Mouse (Mus musculus) spleen, embryonic (tissue): ENCODE measurements around the gene Tnfsf10.

Source experiments
- CTCF ChIA-PET: fragments of 350-600 bp; sonication (Branson Sonifier 250); formaldehyde crosslinking; loops from one replicate; lab custom pipeline; 2022; lab: Charles Lee

Tnfsf10 gene

DNA sequence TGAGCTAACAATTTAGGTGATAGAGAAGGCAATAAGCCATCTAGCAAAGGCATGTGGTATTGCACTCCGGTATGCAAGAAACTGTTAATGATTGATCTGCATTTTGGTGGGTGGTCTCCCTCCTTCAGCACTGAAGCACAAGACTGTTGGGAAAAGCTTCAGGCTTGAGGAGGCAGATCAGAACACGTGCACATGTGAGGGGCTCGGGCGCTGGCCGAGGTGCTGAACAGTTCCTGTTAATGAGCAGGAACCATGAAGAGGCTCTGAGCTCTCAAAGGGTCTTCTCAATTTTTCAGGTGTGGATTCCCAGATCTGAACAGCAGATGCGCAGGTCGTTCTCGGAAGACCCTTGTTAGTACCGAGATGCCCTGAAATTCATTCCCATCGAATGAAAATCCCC is 53.3 kb downstream of the Tnfsf10 start:
- CTCF ChIA-PET: no interaction called here

- CTCF ChIA-PET: no interaction called here
These were observed 53.9 kb downstream of the Tnfsf10 start for GRCm38 (mm10) chr3:27370582-27371275.

- CTCF ChIA-PET: no interaction called here
These were observed 54.4 kb downstream of the Tnfsf10 start, which contains the start of gene Ghsr for GRCm38 (mm10) chr3:27371276-27371621. Gene Ghsr (plus strand): TSS chr3:27371351.

- CTCF ChIA-PET: no interaction called here
These were observed 55.2 kb downstream of the Tnfsf10 start for GRCm38 (mm10) chr3:27371725-27372650.

GRCm38 (mm10) chr3:27374396-27374795 is 57.6 kb downstream of the Tnfsf10 start:
- CTCF ChIA-PET: no interaction called here

- CTCF ChIA-PET: no interaction called here
These were observed 61.1 kb downstream of the Tnfsf10 start for GRCm38 (mm10) chr3:27377935-27378334.

GRCm38 (mm10) chr3:27384836-27385235 is 68.0 kb downstream of the Tnfsf10 start:
- CTCF ChIA-PET: no interaction called here

DNA sequence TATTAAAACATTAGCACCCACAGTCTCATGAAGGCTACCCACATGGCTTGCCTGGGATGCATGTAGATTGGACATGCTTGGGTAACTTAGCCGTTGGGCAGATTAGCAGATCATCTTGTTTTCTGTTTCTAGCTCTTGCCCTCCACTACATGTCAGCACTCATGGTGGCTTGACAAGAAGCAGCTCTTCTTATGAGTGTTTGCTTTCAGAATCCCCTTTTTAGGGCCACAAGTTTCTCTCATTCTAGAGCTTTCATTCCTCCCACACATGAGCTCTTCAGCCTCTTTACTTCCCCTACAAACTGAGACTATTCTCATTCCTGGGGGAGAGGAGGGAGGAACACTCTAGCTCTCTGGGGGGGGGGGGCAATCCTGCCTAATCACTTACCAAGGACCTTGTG is 73.1 kb downstream of the Tnfsf10 start:
- CTCF ChIA-PET: no interaction called here
